Mouse (Mus musculus) heart, postnatal 0 days (tissue): ENCODE data around the gene Ceacam1. TPM values are rescaled to one million over a fixed set of nuclear protein-coding genes. Genes with fewer than 3 reads are reported as not detected.

Source experiments
- ATAC-seq: fragments of 200-750 bp; cut with Nextera tagmentation; 2 replicates; pipeline ENCODE4 v1.8.0; 2017; ENCODE audit warnings: low read depth, moderate number of reproducible peaks, moderate library complexity; ENCODE audit not compliant: insufficient read depth
- DNase-seq: peaks from one replicate; pipeline ENCODE4 v3.0.0-alpha.2; 2016; ENCODE audit warnings: low spot score
- H3K27ac ChIP-seq: fragments of 300-500 bp; sonication (generic); 2 replicates; pipeline ENCODE4 v1.5.1; 2014; ENCODE audit warnings: low read depth, mild to moderate bottlenecking
- H3K27me3 ChIP-seq: fragments of 300-500 bp; sonication (generic); 2 replicates; pipeline ENCODE4 v1.6.1; 2014; ENCODE audit warnings: low read length, mixed read lengths; ENCODE audit not compliant: control insufficient read depth, insufficient read depth
- H3K36me3 ChIP-seq: fragments of 300-500 bp; sonication (generic); replicated peaks from 2 replicates; pipeline ENCODE4 v1.6.1; 2014; ENCODE audit warnings: low read length, mixed read lengths; ENCODE audit not compliant: control insufficient read depth, insufficient read depth
- H3K4me1 ChIP-seq: fragments of 300-500 bp; sonication (generic); 2 replicates; pipeline ENCODE4 v1.6.1; 2014; ENCODE audit warnings: antibody characterized with exemption; ENCODE audit not compliant: control insufficient read depth, insufficient read depth
- H3K4me2 ChIP-seq: fragments of 300-500 bp; sonication (generic); 2 replicates; pipeline ENCODE4 v1.6.1; 2014; ENCODE audit warnings: low read depth, mild to moderate bottlenecking, low read length, moderate library complexity
- H3K4me3 ChIP-seq: fragments of 300-500 bp; sonication (generic); 2 replicates; pipeline ENCODE4 v1.5.1; 2014; ENCODE audit warnings: low read depth, low read length
- H3K9ac ChIP-seq: fragments of 300-500 bp; sonication (generic); replicated peaks from 2 replicates; pipeline ENCODE4 v1.6.1; 2014; ENCODE audit warnings: low read depth, low read length, mixed read lengths
- H3K9me3 ChIP-seq: fragments of 300-500 bp; sonication (generic); replicated peaks from 2 replicates; pipeline ENCODE4 v1.6.1; 2016; ENCODE audit warnings: low read length; ENCODE audit not compliant: control insufficient read depth
- CTCF ChIP-seq: IDR thresholded peaks from 2 replicates; pipeline ENCODE4 v1.5.1; 2016; ENCODE audit warnings: antibody characterized with exemption, control low read depth, low read depth
- EP300 ChIP-seq: IDR thresholded peaks from 2 replicates; pipeline ENCODE4 v1.6.1; 2016; ENCODE audit warnings: antibody characterized with exemption, low read depth
- WGBS: fragments of 180-500 bp; shearing (Covaris S2); extraction: QIAGEN DNeasy Blood & Tissue Kit; methylation state at CpG from one replicate; pipeline ENCODE4 v1.1.7; 2014; 5-methylcytosine and 5-hydroxymethylcytosine counted together
- polyA plus RNA-seq: library from polyadenylated mRNA; unstranded; fragments of >200 nt; fragmentation: Nextera tagmentation; extraction: Ambion mirVana; gene quantifications from 2 replicates; pipeline ENCODE4 v1.2.1, GENCODE M21; 2015
- total RNA-seq: library from RNA; depleted of rRNA; stranded (reverse); fragments of >200 nt; gene quantifications from 2 replicates; pipeline ENCODE4 v1.2.3, GENCODE M21; 2014; ENCODE audit warnings: low replicate concordance

Gene Ceacam1
- total and polyA plus RNA-seq, 2 experiments from 2014 or later = 5.5 to 12.8 TPM

GRCm38 (mm10) chr7:25440816-25441153 lies 36.6 kb downstream of the Ceacam1 start:
- Histone ChIP-seq H3K4me3 (no peak overlapping the region), H3K9me3 (no peaks in the 10 kb centered on the region), H3K4me2 (no peak overlapping the region), H3K9ac (no peak overlapping the region), H3K4me1 (no peaks in the 10 kb centered on the region), H3K27me3 (no peaks in the 10 kb centered on the region), H3K36me3 (no peaks in the 10 kb centered on the region), H3K27ac (no peak overlapping the region)
- DNase-seq (no peak), ATAC-seq (no peak)
- 73% methylated on average over 6 of the region's 6 CpGs for WGBS
- TF ChIP-seq CTCF (no peak), EP300 (no peak)

- no peak for DNase-seq
- Histone ChIP-seq H3K27me3 (no peaks in the 10 kb centered on the region), H3K9me3 (no peaks in the 10 kb centered on the region), H3K4me1 (no peaks in the 10 kb centered on the region), H3K4me3 (no peak overlapping the region), H3K27ac (no peak overlapping the region), H3K9ac (no peak overlapping the region), H3K36me3 (no peaks in the 10 kb centered on the region), H3K4me2 (no peak overlapping the region)
- ATAC-seq = no peak
- 76% methylated on average over 9 of the region's 9 CpGs for WGBS
- TF ChIP-seq CTCF (no peak), EP300 (no peak)
Measured at GRCm38 (mm10) chr7:25439978-25440815, 37.2 kb downstream of the Ceacam1 start.

GRCm38 (mm10) chr7:25439124-25439822 lies 38.1 kb downstream of the Ceacam1 start:
- Histone ChIP-seq H3K27me3 (no peaks in the 10 kb centered on the region), H3K9ac (no peak overlapping the region), H3K9me3 (no peaks in the 10 kb centered on the region), H3K4me3 (no peak overlapping the region), H3K36me3 (no peaks in the 10 kb centered on the region), H3K4me1 (no peaks in the 10 kb centered on the region), H3K27ac (no peak overlapping the region), H3K4me2 (no peak overlapping the region)
- DNase-seq (no peak), ATAC-seq (no peak)
- 67% methylated on average over 8 of the region's 8 CpGs for WGBS
- no peak for TF ChIP-seq EP300
- TF ChIP-seq CTCF = no peak

- Histone ChIP-seq H3K27me3 (no peaks in the 10 kb centered on the region), H3K9me3 (no peaks in the 10 kb centered on the region), H3K9ac (no peak overlapping the region), H3K4me3 (no peak overlapping the region), H3K4me1 (no peaks in the 10 kb centered on the region), H3K36me3 (no peaks in the 10 kb centered on the region), H3K27ac (peak overlapping the region; percentile 72), H3K4me2 (no peak overlapping the region)
- TF ChIP-seq CTCF (no peak), EP300 (no peak)
- WGBS = 50% methylated on average over 2 of the region's 2 CpGs
- ATAC-seq (no peak), DNase-seq (no peak)
Measured at GRCm38 (mm10) chr7:25436704-25437103, 40.7 kb downstream of the Ceacam1 start.

GRCm38 (mm10) chr7:25436226-25436625 lies 41.2 kb downstream of the Ceacam1 start:
- no peak overlapping the region for H3K9ac ChIP-seq
- H3K36me3 ChIP-seq = no peaks in the 10 kb centered on the region
- DNase-seq = peak; percentile 32
- 66% methylated on average over 6 of the region's 6 CpGs for WGBS
- no peaks in the 10 kb centered on the region for H3K4me1 ChIP-seq
- peak; percentile 32; the same call in 1 of the 2 replicates for TF ChIP-seq EP300
- TF ChIP-seq CTCF = no peak
- H3K27me3 ChIP-seq = no peaks in the 10 kb centered on the region
- no peak overlapping the region for H3K4me3 ChIP-seq
- peak; percentile 52; the same call in 1 of the 2 replicates for ATAC-seq
- no peaks in the 10 kb centered on the region for H3K9me3 ChIP-seq
- H3K4me2 ChIP-seq = no peak overlapping the region
- peak overlapping the region; percentile 72 for H3K27ac ChIP-seq
